Mouse (Mus musculus) E14TG2a.4 (cell line): ENCODE measurements around the gene Gm49396.

Experiments
- H3K27me3 ChIP-seq: 2 replicates; pipeline ENCODE4 v1.6.1; 2014; ENCODE audit warnings: low read length, control low read depth; ENCODE audit not compliant: insufficient read depth
- H3K36me3 ChIP-seq: 2 replicates; pipeline ENCODE4 v1.6.1; 2014; ENCODE audit warnings: low read length, control low read depth; ENCODE audit not compliant: insufficient read depth
- H3K4me1 ChIP-seq: replicated peaks from 2 replicates; pipeline ENCODE4 v1.6.1; 2014; ENCODE audit warnings: low read depth, low read length, control low read depth
- H3K4me3 ChIP-seq: replicated peaks from 2 replicates; pipeline ENCODE4 v1.5.1; 2014; ENCODE audit warnings: mild to moderate bottlenecking, low read length
- H3K9me3 ChIP-seq: 2 replicates; pipeline ENCODE4 v1.6.1; 2014; ENCODE audit warnings: low read length, control low read depth
- CTCF ChIP-seq: conservative IDR thresholded peaks from 2 replicates; pipeline ENCODE4 v1.5.1; 2014; ENCODE audit warnings: low read length
- NANOG ChIP-seq: IDR thresholded peaks from 2 replicates; pipeline ENCODE4 v1.6.1; 2014; ENCODE audit warnings: borderline replicate concordance, low read length, mixed read lengths
- POU5F1 ChIP-seq: IDR thresholded peaks from 2 replicates; pipeline ENCODE4 v1.6.1; 2014; ENCODE audit warnings: low read length, borderline replicate concordance

Gm49396 gene

DNA sequence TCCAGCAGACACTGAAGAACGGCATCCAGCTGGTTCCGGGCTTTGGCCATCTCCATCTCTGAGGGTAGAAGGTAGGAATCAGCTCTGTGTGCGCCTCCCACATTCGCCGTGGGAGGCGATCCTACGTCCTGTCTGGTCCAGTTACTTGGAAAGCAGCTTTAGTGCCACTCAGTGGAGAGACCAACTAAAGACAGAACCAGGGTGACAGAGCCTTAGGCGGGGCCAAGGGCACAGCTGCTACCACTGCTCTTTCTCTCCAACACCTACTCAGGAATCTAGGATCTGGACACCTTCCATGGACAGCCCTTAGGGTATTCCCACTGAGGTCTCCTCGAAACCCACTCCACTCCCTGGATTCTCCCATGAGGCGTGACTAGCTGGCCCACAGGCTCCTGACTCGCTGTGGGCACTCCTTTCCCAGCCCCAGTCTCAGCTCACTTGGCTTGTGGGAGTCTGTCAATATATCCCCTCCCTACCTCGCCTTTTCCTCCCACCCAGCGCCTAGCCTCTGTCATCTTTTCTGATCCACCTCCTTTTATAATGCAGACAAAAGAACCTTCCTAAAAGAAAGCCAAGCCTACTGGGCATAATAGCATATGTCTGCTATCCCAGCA is 5.1 kb upstream of the Gm49396 start:
- Histone ChIP-seq H3K27me3 (no peaks in the 10 kb centered on the region), H3K9me3 (no peaks in the 10 kb centered on the region), H3K4me1 (peaks cover 80% of the 10 kb centered on the region), H3K36me3 (peaks cover 43% of the 10 kb centered on the region), H3K4me3 (peak overlapping the region; percentile 90)
- TF ChIP-seq POU5F1 (no peak), CTCF (no peak), NANOG (no peak)

DNA sequence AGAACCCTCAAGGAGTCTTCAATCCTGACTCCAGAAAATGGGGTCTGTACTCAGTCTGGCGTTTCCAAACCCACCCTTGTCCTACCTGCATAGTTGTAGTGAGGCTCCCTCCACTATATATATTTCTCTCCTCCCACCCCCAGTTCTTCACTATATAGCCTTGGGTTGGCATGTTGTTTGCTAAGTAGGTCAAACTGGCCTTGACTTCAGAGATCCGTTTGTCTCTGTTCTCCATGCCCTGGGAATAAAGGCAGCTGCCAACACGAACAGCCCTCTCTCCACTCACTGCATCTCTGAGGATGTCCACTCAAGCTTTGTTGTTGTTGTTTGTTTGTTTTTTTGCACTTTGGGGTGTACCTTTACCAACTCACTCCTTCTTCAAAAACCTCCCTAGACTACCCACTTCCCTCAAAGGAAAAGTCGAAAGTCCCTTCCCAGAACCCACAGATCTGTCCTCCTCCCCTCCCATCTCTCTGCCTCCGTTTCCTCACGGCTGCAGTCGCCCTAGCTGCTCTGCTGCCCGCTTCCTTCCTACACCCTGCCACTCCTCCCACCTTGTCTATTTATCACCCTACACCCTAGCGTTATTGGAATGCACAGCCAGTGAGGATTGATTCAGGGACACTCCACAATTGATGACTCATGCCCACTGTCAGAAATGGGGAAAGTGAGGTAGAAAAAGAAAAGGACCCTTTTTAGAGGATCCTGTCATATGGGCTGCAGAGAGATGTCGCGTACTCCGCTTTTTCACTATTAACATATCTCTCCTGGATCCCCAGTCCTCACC is 4.3 kb upstream of the Gm49396 start:
- H3K4me3 ChIP-seq: peak overlapping the region; percentile 90
- H3K9me3 ChIP-seq: no peaks in the 10 kb centered on the region
- H3K27me3 ChIP-seq: no peaks in the 10 kb centered on the region
- peaks cover 73% of the 10 kb centered on the region for H3K4me1 ChIP-seq
- H3K36me3 ChIP-seq: peaks cover 43% of the 10 kb centered on the region
- TF ChIP-seq CTCF: no peak
- no peak for TF ChIP-seq NANOG
- no peak for TF ChIP-seq POU5F1

DNA sequence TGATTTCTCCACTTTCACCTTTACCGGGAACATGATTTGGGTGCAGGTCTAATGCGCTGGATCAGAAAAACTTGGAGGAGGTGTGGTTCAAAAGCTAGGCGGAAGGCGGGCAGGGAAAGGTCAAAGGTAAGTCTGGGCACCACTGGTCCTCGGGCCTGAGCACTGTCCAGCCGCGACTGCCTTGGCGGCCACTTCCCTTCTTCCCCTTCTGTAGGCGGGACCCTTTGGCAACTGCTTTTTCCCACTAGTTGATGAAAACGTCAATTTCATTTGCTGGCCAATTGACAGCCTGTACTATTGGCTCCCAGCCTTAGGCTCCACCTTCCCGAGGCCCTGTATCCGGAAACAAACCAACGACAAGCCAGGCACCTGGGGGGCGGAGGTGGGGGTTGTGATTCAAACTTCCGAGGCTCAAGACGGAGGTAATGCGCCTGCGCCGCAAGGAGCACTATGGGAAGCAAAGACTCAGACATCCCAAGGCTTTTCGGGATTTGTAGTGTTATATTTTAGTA is 3.6 kb upstream of the Gm49396 start, which contains the start of gene Lin37:
Lin37 (minus strand) TSS at position 396 of the 512 bp plus-strand sequence.
- Histone ChIP-seq H3K4me1 (peaks cover 73% of the 10 kb centered on the region), H3K4me3 (peak within 1 kb of the TSS; percentile 90), H3K27me3 (no peaks in the 10 kb centered on the region), H3K36me3 (peaks cover 44% of the 10 kb centered on the region), H3K9me3 (no peaks in the 10 kb centered on the region)
- no peak for TF ChIP-seq CTCF
- TF ChIP-seq NANOG: no peak
- TF ChIP-seq POU5F1: no peak

DNA sequence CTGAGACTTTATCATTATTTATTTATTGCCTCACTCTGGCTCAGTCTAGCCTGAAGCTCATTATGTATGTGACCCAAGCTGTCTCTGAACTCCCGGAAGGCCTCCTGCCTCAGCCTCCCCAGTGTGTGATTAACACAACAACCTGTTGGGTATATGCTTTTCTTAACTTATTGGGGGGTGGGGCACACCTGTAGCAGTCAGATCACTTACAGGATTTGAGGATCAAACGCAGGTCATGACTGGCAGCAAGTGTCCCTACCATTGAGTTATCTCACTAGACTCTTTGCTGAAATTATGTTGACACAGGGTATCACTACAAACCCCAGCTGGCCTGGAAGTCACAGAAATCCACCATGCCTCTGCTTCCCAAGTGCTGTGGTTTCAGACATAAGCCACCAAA is 2.8 kb upstream of the Gm49396 start:
- no peak overlapping the region for H3K4me3 ChIP-seq
- TF ChIP-seq CTCF (no peak), NANOG (no peak), POU5F1 (no peak)
- peaks cover 44% of the 10 kb centered on the region for H3K36me3 ChIP-seq
- no peaks in the 10 kb centered on the region for H3K27me3 ChIP-seq
- H3K4me1 ChIP-seq: peaks cover 74% of the 10 kb centered on the region
- H3K9me3 ChIP-seq: no peaks in the 10 kb centered on the region

DNA sequence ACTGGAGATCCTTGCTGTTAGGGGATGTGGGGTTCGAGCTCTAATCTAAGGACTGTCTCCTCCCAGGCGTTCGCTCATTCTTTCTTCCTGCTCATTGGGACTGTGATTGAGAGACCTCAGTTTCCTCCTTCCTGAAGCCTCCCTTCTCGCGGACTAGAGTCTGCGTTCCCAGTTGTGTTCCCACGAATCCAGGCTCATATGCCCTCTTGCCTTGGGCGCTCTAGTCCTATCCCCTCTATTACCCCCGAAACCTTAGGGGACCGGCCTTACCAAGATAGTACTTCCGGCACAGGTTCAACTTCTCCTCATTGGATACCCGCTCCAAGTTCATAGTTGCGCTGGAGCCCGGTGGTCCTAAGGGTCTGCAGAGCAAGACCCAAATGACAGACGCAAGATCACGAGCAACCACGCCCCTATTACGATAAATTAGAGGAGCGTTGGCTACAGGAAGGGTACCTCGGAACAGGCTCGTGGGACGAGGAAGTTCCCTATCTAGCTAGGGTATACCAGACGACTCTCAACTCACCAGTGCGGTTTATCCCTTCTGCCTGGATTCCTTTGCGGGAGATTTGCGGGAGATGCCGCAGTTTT is 523 bp upstream of the Gm49396 start:
- TF ChIP-seq CTCF (no peak), POU5F1 (no peak), NANOG (no peak)
- peak overlapping the region; percentile 98 for H3K4me3 ChIP-seq
- peaks cover 75% of the 10 kb centered on the region for H3K4me1 ChIP-seq
- H3K27me3 ChIP-seq: no peaks in the 10 kb centered on the region
- no peaks in the 10 kb centered on the region for H3K9me3 ChIP-seq
- peaks cover 43% of the 10 kb centered on the region for H3K36me3 ChIP-seq

DNA sequence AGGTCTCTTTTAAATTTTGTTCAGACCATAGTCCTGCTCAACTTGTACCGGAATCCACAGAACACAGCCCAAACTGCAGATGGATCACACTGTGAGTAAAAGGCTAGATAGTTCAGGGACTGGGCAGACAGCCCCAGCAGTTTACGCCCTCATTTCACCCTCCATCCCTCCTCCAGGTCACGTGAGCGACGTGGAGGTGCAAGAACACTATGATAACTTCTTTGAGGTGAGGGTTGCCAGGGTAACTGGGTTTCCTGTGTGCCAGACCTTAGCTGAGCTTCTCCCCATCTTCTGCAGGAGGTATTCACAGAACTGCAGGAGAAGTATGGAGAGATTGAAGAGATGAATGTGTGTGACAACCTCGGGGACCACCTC is 749 bp downstream of the Gm49396 start:
- Histone ChIP-seq H3K4me3 (peak overlapping the region; percentile 98), H3K4me1 (peaks cover 68% of the 10 kb centered on the region), H3K9me3 (no peaks in the 10 kb centered on the region), H3K36me3 (peaks cover 51% of the 10 kb centered on the region), H3K27me3 (no peaks in the 10 kb centered on the region)
- no peak for TF ChIP-seq CTCF
- TF ChIP-seq POU5F1: no peak
- TF ChIP-seq NANOG: no peak

DNA sequence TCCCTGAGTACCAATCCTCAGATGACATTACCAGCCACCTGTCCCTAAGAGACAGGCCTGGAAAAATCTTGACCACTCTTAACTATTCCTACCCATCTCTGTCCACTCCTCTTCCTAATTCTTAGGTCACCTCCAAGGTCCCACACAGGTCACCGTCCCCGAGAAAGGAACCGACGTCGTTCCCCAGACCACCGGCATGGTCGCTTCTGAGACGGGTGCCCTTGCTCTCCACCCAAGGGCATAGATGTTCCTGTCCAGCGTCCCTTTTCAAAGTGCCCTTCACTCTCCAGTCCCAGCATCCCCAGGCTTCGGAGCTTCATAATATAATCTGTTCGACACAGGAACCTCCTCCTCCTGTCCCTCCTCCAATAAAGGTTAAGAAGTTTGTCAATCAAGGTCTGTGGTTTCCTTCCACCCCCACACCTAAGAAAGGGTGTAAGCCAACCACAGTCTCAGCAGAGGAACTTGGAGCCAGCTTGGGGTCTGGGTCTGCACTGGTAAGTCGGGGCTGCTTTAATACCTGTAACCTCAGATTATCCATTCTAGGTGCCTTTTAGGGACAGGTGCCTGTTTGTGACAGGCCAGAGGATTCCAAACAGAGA is 1.9 kb downstream of the Gm49396 start, which contains the start of gene Igflr1:
Igflr1 (plus strand) TSS at position 458 of the 602 bp plus-strand sequence.
- Histone ChIP-seq H3K36me3 (peaks cover 63% of the 10 kb centered on the region), H3K9me3 (no peaks in the 10 kb centered on the region), H3K27me3 (no peaks in the 10 kb centered on the region), H3K4me1 (peaks cover 63% of the 10 kb centered on the region), H3K4me3 (peak within 1 kb of the TSS; percentile 98)
- no peak for TF ChIP-seq POU5F1
- TF ChIP-seq NANOG: no peak
- TF ChIP-seq CTCF: no peak

DNA sequence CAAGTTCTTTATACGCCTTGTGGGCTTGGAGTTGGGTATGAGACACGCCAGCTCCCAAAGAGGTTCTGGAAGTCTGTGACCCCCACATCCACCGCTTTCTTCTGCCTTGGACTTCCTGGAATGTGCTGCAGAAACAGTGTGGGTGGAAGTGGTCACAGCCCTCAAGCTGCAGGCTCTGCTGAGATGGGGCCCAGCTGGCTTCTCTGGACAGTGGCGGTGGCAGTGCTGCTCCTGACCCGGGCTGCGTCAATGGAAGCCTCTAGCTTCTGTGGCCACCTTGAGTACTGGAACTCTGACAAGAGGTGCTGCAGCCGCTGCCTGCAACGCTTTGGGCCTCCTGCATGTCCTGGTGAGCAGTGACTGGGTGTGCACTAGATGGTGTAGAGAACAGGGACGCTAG is 2.9 kb downstream of the Gm49396 start:
- H3K4me3 ChIP-seq: peak overlapping the region; percentile 53; the same call in 1 of the 2 replicates
- no peaks in the 10 kb centered on the region for H3K9me3 ChIP-seq
- no peak for TF ChIP-seq POU5F1
- TF ChIP-seq NANOG: no peak
- TF ChIP-seq CTCF: no peak
- peaks cover 59% of the 10 kb centered on the region for H3K4me1 ChIP-seq
- peaks cover 72% of the 10 kb centered on the region for H3K36me3 ChIP-seq
- no peaks in the 10 kb centered on the region for H3K27me3 ChIP-seq
